Mouse (Mus musculus): ENCODE measurements around the gene Zfp961. TPM values are rescaled to one million over a fixed set of nuclear protein-coding genes. Genes with fewer than 3 reads are reported as not detected.
"Not testable (repeated sequence)": the region's sequence is repeated elsewhere in the genome, so short reads cannot be mapped to it uniquely, and the experiment has no call there.

Zfp961 gene
- polyA plus RNA-seq, 1 experiment from 2014 or later, result 15.9 TPM

- not testable (repeated sequence) for DNase-seq (ENCODE audit: low spot score)
Observed at GRCm38 (mm10) chr8:72017339-72017738, 66.5 kb downstream of the Zfp961 start.

- no peak for DNase-seq (ENCODE audit: low spot score)
Observed at GRCm38 (mm10) chr8:72018141-72018540, 67.3 kb downstream of the Zfp961 start.

DNA sequence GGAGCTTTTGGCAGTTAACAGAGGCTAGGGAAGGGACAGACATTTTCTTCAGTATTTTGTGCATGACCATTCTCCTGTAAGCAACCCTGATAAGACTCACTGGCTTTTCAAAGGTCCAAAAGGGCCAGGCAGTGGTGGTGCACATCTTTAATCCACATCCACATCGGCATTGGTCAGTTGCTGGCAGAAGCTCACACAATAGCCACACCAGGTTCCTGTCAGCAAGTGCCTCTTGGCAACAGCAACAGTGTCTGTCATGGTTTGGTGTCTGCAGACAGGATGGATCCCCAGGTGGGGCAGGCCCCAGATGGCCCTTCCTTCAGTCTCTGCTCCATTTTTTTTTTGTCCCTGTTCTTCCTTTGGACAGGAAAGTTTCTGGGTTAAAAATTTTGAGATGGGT is 68.2 kb downstream of the Zfp961 start:
- not testable (repeated sequence) for DNase-seq (ENCODE audit: low spot score)

- no peak for DNase-seq (ENCODE audit: low spot score)
Observed at GRCm38 (mm10) chr8:72019816-72020215, 69.0 kb downstream of the Zfp961 start.

DNA sequence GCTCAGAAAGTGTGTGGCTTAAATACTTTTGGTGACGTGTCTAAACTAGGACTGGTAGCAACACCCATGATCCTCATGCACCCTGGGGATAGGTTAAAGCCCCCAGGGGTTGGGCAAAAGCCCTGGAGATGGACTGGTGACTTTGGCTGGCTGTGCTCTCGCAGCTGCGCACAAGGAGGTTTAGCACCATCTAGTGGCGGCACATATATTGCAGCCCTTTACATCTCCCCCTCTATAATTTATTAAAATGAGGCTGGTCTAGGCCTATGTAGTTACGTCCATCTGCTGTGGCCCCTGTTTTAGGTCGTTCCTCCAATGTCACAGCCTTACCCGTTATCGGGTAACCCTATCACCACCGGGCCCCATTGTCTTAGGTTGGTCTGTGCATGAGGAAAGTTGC is 74.0 kb downstream of the Zfp961 start:
- not testable (repeated sequence) for DNase-seq (ENCODE audit: low spot score)

DNA sequence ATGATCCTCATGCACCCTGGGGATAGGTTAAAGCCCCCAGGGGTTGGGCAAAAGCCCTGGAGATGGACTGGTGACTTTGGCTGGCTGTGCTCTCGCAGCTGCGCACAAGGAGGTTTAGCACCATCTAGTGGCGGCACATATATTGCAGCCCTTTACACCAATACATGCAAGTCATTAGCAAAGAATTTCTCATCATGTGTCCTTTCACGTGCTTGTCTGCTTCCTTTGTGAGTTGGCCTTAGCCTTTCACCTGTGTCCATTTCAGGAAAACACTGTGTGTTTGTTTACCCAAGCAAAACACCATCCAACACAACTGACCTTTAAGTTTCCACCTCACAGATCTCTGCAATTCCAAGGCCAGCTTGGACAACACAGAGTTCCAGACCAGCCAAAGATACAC is 82.1 kb downstream of the Zfp961 start:
- DNase-seq (ENCODE audit: low spot score), result not testable (repeated sequence)

DNA sequence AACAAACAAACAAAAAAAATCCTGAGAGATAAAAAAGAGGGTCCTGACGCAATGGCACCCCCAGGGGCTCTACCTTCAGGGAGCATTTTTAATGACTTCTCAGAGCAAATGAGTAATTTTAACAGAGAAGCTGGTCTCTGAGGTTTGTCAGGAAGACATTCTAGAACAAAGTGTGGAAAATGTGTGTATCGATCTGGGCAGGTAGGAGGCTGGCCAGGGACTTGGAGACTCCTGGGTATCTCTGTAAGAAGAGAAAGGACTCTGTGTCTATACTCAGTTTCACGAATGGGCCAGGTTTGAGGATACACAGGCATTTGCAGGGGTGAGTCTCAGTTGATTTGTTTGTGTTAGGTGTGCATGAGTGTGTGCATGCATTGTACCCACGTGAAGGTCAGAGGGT is 90.1 kb downstream of the Zfp961 start, which contains the start of gene Olfr372:
TSS of gene Olfr372 (plus strand) at position 301 of the 400 bp plus-strand sequence.
- not testable (repeated sequence) for DNase-seq (ENCODE audit: low spot score)

- no peak for DNase-seq (ENCODE audit: low spot score)
Observed at GRCm38 (mm10) chr8:72042493-72042892, 91.7 kb downstream of the Zfp961 start.

Other genes starting within 250 kb of the Zfp961 start
- gene B3gnt3, start 249.2 kb upstream of the Zfp961 start, polyA plus RNA-seq (2015; fragmentation: Nextera tagmentation; extraction: Ambion mirVana), result 2.1 and 2.7 TPM in 2 replicates
- 123 and 127 TPM in 2 replicates for gene Fcho1, start 225.3 kb upstream of the Zfp961 start, polyA plus RNA-seq (2015; fragmentation: Nextera tagmentation; extraction: Ambion mirVana)
- 7.8 and 9.4 TPM in 2 replicates for gene Zfp709, start 69.0 kb upstream of the Zfp961 start, polyA plus RNA-seq (2015; fragmentation: Nextera tagmentation; extraction: Ambion mirVana)
- 4.9 and 5.1 TPM in 2 replicates for gene Zfp882, start 42.4 kb upstream of the Zfp961 start, polyA plus RNA-seq (2015; fragmentation: Nextera tagmentation; extraction: Ambion mirVana)
- gene Zfp617, start 42.4 kb upstream of the Zfp961 start, polyA plus RNA-seq (2015; fragmentation: Nextera tagmentation; extraction: Ambion mirVana), result 13.0 and 17.0 TPM in 2 replicates
- gene Cyp4f18, start 58.6 kb downstream of the Zfp961 start, polyA plus RNA-seq (2015; fragmentation: Nextera tagmentation; extraction: Ambion mirVana), result 1.5 and 1.9 TPM in 2 replicates
- not detected in 2 replicates for gene Olfr372, start 90.2 kb downstream of the Zfp961 start, polyA plus RNA-seq (2015; fragmentation: Nextera tagmentation; extraction: Ambion mirVana)
- 0.04 and 0.05 TPM in 2 replicates for gene Olfr373, start 132.1 kb downstream of the Zfp961 start, polyA plus RNA-seq (2015; fragmentation: Nextera tagmentation; extraction: Ambion mirVana)
- gene Olfr374, start 156.0 kb downstream of the Zfp961 start, polyA plus RNA-seq (2015; fragmentation: Nextera tagmentation; extraction: Ambion mirVana), result not detected in 2 replicates
- 164 and 172 TPM in 2 replicates for gene Tpm4, start 183.9 kb downstream of the Zfp961 start, polyA plus RNA-seq (2015; fragmentation: Nextera tagmentation; extraction: Ambion mirVana)
- gene Rab8a, start 210.2 kb downstream of the Zfp961 start, polyA plus RNA-seq (2015; fragmentation: Nextera tagmentation; extraction: Ambion mirVana), result 140 and 151 TPM in 2 replicates
- 4.9 and 5.6 TPM in 2 replicates for gene Hsh2d, start 238.6 kb downstream of the Zfp961 start, polyA plus RNA-seq (2015; fragmentation: Nextera tagmentation; extraction: Ambion mirVana)

All from thymus, postnatal 0 days (tissue).